Mouse (Mus musculus): ENCODE results near the gene Gpr171.

GRCm38 (mm10) chr3:59129547-59129946, 27.9 kb upstream of the Gpr171 start:
- no peak for TF ChIP-seq CTCF (IDR thresholded peaks at IDR 0.05; ENCODE audit: control insufficient read depth, insufficient read depth, insufficient replicate concordance, low read depth, low read length)
- no peak for TF ChIP-seq POLR2A (IDR thresholded peaks at IDR 0.05; ENCODE audit: control insufficient read depth, low read depth, low read length)

Measured in testis, adult 2 months (tissue).